Mouse (Mus musculus) limb, embryonic 13.5 days (tissue): ENCODE measurements around the gene Taf1c. TPM values are rescaled to one million over a fixed set of nuclear protein-coding genes. Genes with fewer than 3 reads are reported as not detected.

Experiments used
- ATAC-seq: fragments of 200-750 bp; cut with Nextera tagmentation; 2 replicates; pipeline ENCODE4 v1.8.0; 2017; ENCODE audit warnings: low read depth, moderate number of reproducible peaks, moderate TSS enrichment; ENCODE audit not compliant: low FRiP score
- H3K27ac ChIP-seq: fragments of 300-500 bp; sonication (generic); 2 replicates; pipeline ENCODE4 v1.5.1; 2015; ENCODE audit warnings: inconsistent platforms, mild to moderate bottlenecking, moderate library complexity
- H3K27me3 ChIP-seq: fragments of 300-500 bp; sonication (generic); 2 replicates; pipeline ENCODE4 v1.6.1; 2015; ENCODE audit warnings: mild to moderate bottlenecking, inconsistent platforms
- H3K36me3 ChIP-seq: fragments of 300-500 bp; sonication (generic); 2 replicates; pipeline ENCODE4 v1.6.1; 2015; ENCODE audit warnings: inconsistent platforms, mild to moderate bottlenecking, moderate library complexity
- H3K4me1 ChIP-seq: fragments of 300-500 bp; sonication (generic); 2 replicates; pipeline ENCODE4 v1.6.1; 2015; ENCODE audit warnings: inconsistent platforms
- H3K4me2 ChIP-seq: fragments of 300-500 bp; sonication (generic); replicated peaks from 2 replicates; pipeline ENCODE4 v1.6.1; 2015; ENCODE audit warnings: inconsistent platforms, mild to moderate bottlenecking, moderate library complexity
- H3K4me3 ChIP-seq: fragments of 300-500 bp; sonication (generic); 2 replicates; pipeline ENCODE4 v1.5.1; 2015; ENCODE audit warnings: moderate library complexity, mild to moderate bottlenecking, inconsistent platforms
- H3K9ac ChIP-seq: fragments of 300-500 bp; sonication (generic); 2 replicates; pipeline ENCODE4 v1.6.1; 2015; ENCODE audit warnings: mild to moderate bottlenecking, inconsistent platforms
- H3K9me3 ChIP-seq: fragments of 300-500 bp; sonication (generic); 2 replicates; pipeline ENCODE4 v1.6.1; 2016; ENCODE audit warnings: inconsistent platforms
- WGBS: fragments of 180-500 bp; shearing (Covaris S2); methylation state at CpG from one replicate; pipeline ENCODE4 v1.1.7; 2015; 5-methylcytosine and 5-hydroxymethylcytosine counted together
- polyA plus RNA-seq: library from polyadenylated mRNA; unstranded; fragments of >200 nt; fragmentation: Nextera tagmentation; extraction: Ambion mirVana; gene quantifications from 2 replicates; pipeline ENCODE4 v1.2.1, GENCODE M21; 2015

Taf1c gene
- polyA plus RNA-seq, 1 experiment from 2014 or later: 13.8 TPM

- peaks cover 41% of the 10 kb centered on the region for H3K27me3 ChIP-seq
- no peak overlapping the region for H3K27ac ChIP-seq
- H3K36me3 ChIP-seq: no peaks in the 10 kb centered on the region
- no peak overlapping the region for H3K4me3 ChIP-seq
- WGBS: 49% methylated on average over 2 of the region's 2 CpGs
- H3K9ac ChIP-seq: no peak overlapping the region
- ATAC-seq: no peak
- no peaks in the 10 kb centered on the region for H3K9me3 ChIP-seq
- H3K4me1 ChIP-seq: peaks cover 14% of the 10 kb centered on the region
- H3K4me2 ChIP-seq: no peak overlapping the region
Measured at GRCm38 (mm10) chr8:119635958-119636357, 30.9 kb upstream of the Taf1c start.

- ATAC-seq: no peak
- H3K4me2 ChIP-seq: no peak within 1 kb of the TSS
Measured at GRCm38 (mm10) chr8:119635378-119635777, 30.4 kb upstream of the Taf1c start, which contains the start of gene Kcng4. TSS of gene Kcng4 (minus strand) at chr8:119635680.

GRCm38 (mm10) chr8:119634616-119635336 is 29.8 kb upstream of the Taf1c start:
- H3K36me3 ChIP-seq: no peaks in the 10 kb centered on the region
- no peak overlapping the region for H3K9ac ChIP-seq
- H3K27ac ChIP-seq: no peak overlapping the region
- WGBS: 25% methylated on average over 14 of the region's 14 CpGs
- H3K4me3 ChIP-seq: no peak overlapping the region
- no peaks in the 10 kb centered on the region for H3K9me3 ChIP-seq
- peaks cover 41% of the 10 kb centered on the region for H3K27me3 ChIP-seq
- ATAC-seq: no peak; the same call in 1 of the 2 replicates
- H3K4me1 ChIP-seq: peaks cover 14% of the 10 kb centered on the region
- H3K4me2 ChIP-seq: no peak overlapping the region

More at GRCm38 (mm10) chr8:119635378-119635777, 30.4 kb upstream of the Taf1c start, which contains the start of gene Kcng4:
- H3K27me3 ChIP-seq: peaks cover 41% of the 10 kb centered on the region
- peaks cover 14% of the 10 kb centered on the region for H3K4me1 ChIP-seq
- no peak within 1 kb of the TSS for H3K4me3 ChIP-seq
- no peaks in the 10 kb centered on the region for H3K9me3 ChIP-seq
- no peak within 1 kb of the TSS for H3K27ac ChIP-seq
- H3K36me3 ChIP-seq: no peaks in the 10 kb centered on the region
- peak within 1 kb of the TSS; percentile 48 for H3K9ac ChIP-seq
- 40% methylated on average over 6 of the region's 6 CpGs for WGBS

- H3K27me3 ChIP-seq: peaks cover 41% of the 10 kb centered on the region
- ATAC-seq: no peak
- no peaks in the 10 kb centered on the region for H3K36me3 ChIP-seq
- peaks cover 19% of the 10 kb centered on the region for H3K4me1 ChIP-seq
- no peak overlapping the region for H3K4me3 ChIP-seq
- no peak overlapping the region for H3K4me2 ChIP-seq
- H3K9ac ChIP-seq: no peak overlapping the region
- no peaks in the 10 kb centered on the region for H3K9me3 ChIP-seq
- WGBS: 55% methylated on average over 29 of the region's 29 CpGs
- no peak overlapping the region for H3K27ac ChIP-seq
Measured at GRCm38 (mm10) chr8:119632909-119633308, 27.9 kb upstream of the Taf1c start.

GRCm38 (mm10) chr8:119632246-119632645 is 27.2 kb upstream of the Taf1c start:
- H3K4me2 ChIP-seq: no peak overlapping the region
- peaks cover 23% of the 10 kb centered on the region for H3K4me1 ChIP-seq
- H3K9ac ChIP-seq: no peak overlapping the region
- 76% methylated on average over 9 of the region's 9 CpGs for WGBS
- no peaks in the 10 kb centered on the region for H3K9me3 ChIP-seq
- peaks cover 39% of the 10 kb centered on the region for H3K27me3 ChIP-seq
- H3K4me3 ChIP-seq: no peak overlapping the region
- ATAC-seq: no peak
- H3K27ac ChIP-seq: no peak overlapping the region
- no peaks in the 10 kb centered on the region for H3K36me3 ChIP-seq

- Histone ChIP-seq H3K27ac (no peak overlapping the region), H3K36me3 (no peaks in the 10 kb centered on the region), H3K4me1 (peaks cover 22% of the 10 kb centered on the region), H3K9me3 (no peaks in the 10 kb centered on the region), H3K9ac (no peak overlapping the region), H3K4me2 (no peak overlapping the region), H3K4me3 (no peak overlapping the region), H3K27me3 (peaks cover 36% of the 10 kb centered on the region)
- WGBS: 38% methylated on average over 3 of the region's 3 CpGs
- ATAC-seq: no peak
Measured at GRCm38 (mm10) chr8:119630841-119631240, 25.8 kb upstream of the Taf1c start.

GRCm38 (mm10) chr8:119627613-119628359 is 22.8 kb upstream of the Taf1c start:
- no peak for ATAC-seq
- Histone ChIP-seq H3K36me3 (no peaks in the 10 kb centered on the region), H3K4me3 (no peak overlapping the region), H3K27ac (no peak overlapping the region), H3K27me3 (peaks cover 6% of the 10 kb centered on the region), H3K9ac (no peak overlapping the region), H3K9me3 (no peaks in the 10 kb centered on the region), H3K4me1 (peaks cover 9% of the 10 kb centered on the region), H3K4me2 (no peak overlapping the region)
- WGBS: 21% methylated on average over 10 of the region's 10 CpGs

GRCm38 (mm10) chr8:119627199-119627598 is 22.2 kb upstream of the Taf1c start:
- Histone ChIP-seq H3K27ac (no peak overlapping the region), H3K27me3 (0 out of 2 replicates have a peak, but pooled peaks cover under 1% of the 10 kb centered on the region), H3K4me3 (no peak overlapping the region), H3K4me2 (no peak overlapping the region), H3K9me3 (no peaks in the 10 kb centered on the region), H3K4me1 (peaks cover 9% of the 10 kb centered on the region), H3K36me3 (no peaks in the 10 kb centered on the region), H3K9ac (no peak overlapping the region)
- ATAC-seq: no peak
- WGBS: 88% methylated on average over 7 of the region's 7 CpGs

- no peak overlapping the region for H3K9ac ChIP-seq
- no peak overlapping the region for H3K4me2 ChIP-seq
- H3K27me3 ChIP-seq: no peaks in the 10 kb centered on the region
- no peaks in the 10 kb centered on the region for H3K36me3 ChIP-seq
- ATAC-seq: no peak
- no peak overlapping the region for H3K27ac ChIP-seq
- H3K4me3 ChIP-seq: no peak overlapping the region
- H3K9me3 ChIP-seq: no peaks in the 10 kb centered on the region
- H3K4me1 ChIP-seq: peaks cover 9% of the 10 kb centered on the region
- WGBS: 86% methylated on average over 22 of the region's 22 CpGs
Measured at GRCm38 (mm10) chr8:119625788-119626187, 20.8 kb upstream of the Taf1c start.

GRCm38 (mm10) chr8:119624916-119625315 is 19.9 kb upstream of the Taf1c start:
- Histone ChIP-seq H3K4me1 (peaks cover 9% of the 10 kb centered on the region), H3K9me3 (no peaks in the 10 kb centered on the region), H3K36me3 (no peaks in the 10 kb centered on the region), H3K27ac (no peak overlapping the region), H3K4me3 (no peak overlapping the region), H3K27me3 (no peaks in the 10 kb centered on the region), H3K9ac (no peak overlapping the region), H3K4me2 (no peak overlapping the region)
- 94% methylated on average over 7 of the region's 7 CpGs for WGBS
- ATAC-seq: no peak

- Histone ChIP-seq H3K9ac (no peak overlapping the region), H3K4me1 (peaks cover 9% of the 10 kb centered on the region), H3K9me3 (no peaks in the 10 kb centered on the region), H3K4me2 (no peak overlapping the region), H3K27me3 (no peaks in the 10 kb centered on the region), H3K27ac (no peak overlapping the region), H3K4me3 (no peak overlapping the region), H3K36me3 (no peaks in the 10 kb centered on the region)
- WGBS: 60% methylated on average over 1 of the region's 1 CpGs
- ATAC-seq: no peak
Measured at GRCm38 (mm10) chr8:119623744-119624143, 18.7 kb upstream of the Taf1c start.

- H3K27me3 ChIP-seq: no peaks in the 10 kb centered on the region
- no peak overlapping the region for H3K4me3 ChIP-seq
- no peak for ATAC-seq
- H3K27ac ChIP-seq: no peak overlapping the region
- H3K4me1 ChIP-seq: peaks cover 6% of the 10 kb centered on the region
- no peaks in the 10 kb centered on the region for H3K36me3 ChIP-seq
- H3K9me3 ChIP-seq: no peaks in the 10 kb centered on the region
- H3K9ac ChIP-seq: no peak overlapping the region
- 91% methylated on average over 8 of the region's 8 CpGs for WGBS
- H3K4me2 ChIP-seq: no peak overlapping the region
Measured at GRCm38 (mm10) chr8:119623061-119623460, 18.0 kb upstream of the Taf1c start.
